Mouse (Mus musculus): Measurements from ENCODE around the gene Zdhhc23. TPM values are rescaled to one million over a fixed set of nuclear protein-coding genes. Genes with fewer than 3 reads are reported as not detected.

Gene Zdhhc23
- 1.9 and 3.9 TPM in 2 replicates for polyA plus RNA-seq (2012; rRNA removed; ENCODE audit: low replicate concordance)

DNA sequence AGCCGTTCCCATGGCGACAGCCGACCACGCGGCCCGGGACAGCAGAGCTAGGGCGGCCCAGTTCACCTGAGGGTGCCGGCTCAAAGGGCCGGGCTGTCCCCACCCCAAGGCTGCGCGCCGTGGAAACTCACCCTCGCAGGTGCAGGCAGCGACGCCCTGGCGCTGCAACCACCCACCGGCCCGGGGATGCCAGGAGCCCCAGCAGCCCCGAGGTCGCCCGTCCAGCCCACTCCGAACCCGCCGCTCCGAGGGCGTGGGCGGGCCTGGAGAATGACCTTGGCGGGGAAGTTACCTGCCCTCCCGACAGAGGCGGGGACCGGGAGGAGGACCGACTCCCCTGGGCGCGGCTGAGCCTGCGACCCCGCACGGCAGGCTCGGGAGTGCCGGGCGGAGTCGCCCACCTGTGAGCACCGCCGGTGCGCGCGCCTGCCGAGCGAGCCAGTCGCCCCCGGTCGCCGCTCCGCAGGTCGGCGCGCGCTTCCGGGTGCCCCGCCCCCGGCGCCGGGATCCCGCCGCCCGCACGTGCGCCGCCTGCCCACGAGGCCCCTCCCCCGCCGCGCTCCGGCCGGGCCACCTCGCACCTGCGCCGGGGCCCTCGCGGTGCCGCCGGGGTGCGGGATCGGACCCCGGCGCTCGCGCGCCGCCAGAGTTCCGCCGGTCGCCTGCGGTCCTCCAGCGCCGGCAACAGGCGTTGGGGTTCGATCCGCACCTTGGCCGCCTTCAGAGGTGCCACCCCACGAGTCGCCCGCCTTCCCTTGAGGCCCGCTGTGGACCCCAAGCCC, at the start of gene Zdhhc23:
Gene Zdhhc23 (minus strand): TSS at position 464 of the 782 bp plus-strand sequence.

GRCm38 (mm10) chr16:43926341-43926859, 53.2 kb downstream of the Zdhhc23 start, which contains the start of gene Qtrt2:
Qtrt2 (minus strand) TSS chr16:43926809.

Other genes with a start within 250 kb of the Zdhhc23 start
- gene Drd3, start 225.8 kb downstream of the Zdhhc23 start, polyA plus RNA-seq (2012; rRNA removed; ENCODE audit: low replicate concordance) = 0.12 TPM in 1 of 2 replicates, not detected in the other
- gene Ccdc191, start 90.0 kb downstream of the Zdhhc23 start, polyA plus RNA-seq (2012; rRNA removed; ENCODE audit: low replicate concordance) = 0.58 and 0.71 TPM in 2 replicates
- 1.9 and 5.1 TPM in 2 replicates for gene Qtrt2, start 53.0 kb downstream of the Zdhhc23 start, polyA plus RNA-seq (2012; rRNA removed; ENCODE audit: low replicate concordance)
- gene Gramd1c, start 83.6 kb upstream of the Zdhhc23 start, polyA plus RNA-seq (2012; rRNA removed; ENCODE audit: low replicate concordance) = 0.23 and 0.65 TPM in 2 replicates
- gene Atp6v1a, start 159.9 kb upstream of the Zdhhc23 start, polyA plus RNA-seq (2012; rRNA removed; ENCODE audit: low replicate concordance) = 2.3 and 2.8 TPM in 2 replicates
- 5.6 and 6.0 TPM in 2 replicates for gene Naa50, start 160.0 kb upstream of the Zdhhc23 start, polyA plus RNA-seq (2012; rRNA removed; ENCODE audit: low replicate concordance)
- gene Usf3, start 193.5 kb upstream of the Zdhhc23 start, polyA plus RNA-seq (2012; rRNA removed; ENCODE audit: low replicate concordance) = 3.1 and 5.0 TPM in 2 replicates

Data from duodenum, adult 2 months (tissue).